Mouse (Mus musculus): ENCODE data around the gene Ppp1r12a. TPM values are rescaled to one million over a fixed set of nuclear protein-coding genes. Genes with fewer than 3 reads are reported as not detected.

The Ppp1r12a gene
- polyA plus RNA-seq, 1 experiment from 2014 or later: 39.6 TPM

GRCm38 (mm10) chr10:108163451-108163850, 1.5 kb downstream of the Ppp1r12a start:
- DNase-seq: no peak
- 0 out of 2 replicates have a peak overlapping the region, but pooled peaks have one; percentile 41 for H3K27ac ChIP-seq
- H3K9me3 ChIP-seq (replicated peaks): no peaks in the 10 kb centered on the region
- H3K4me3 ChIP-seq (replicated peaks): peak overlapping the region; percentile 99
- peaks cover 42% of the 10 kb centered on the region for H3K4me1 ChIP-seq (replicated peaks)
- no peaks in the 10 kb centered on the region for H3K27me3 ChIP-seq
- H3K36me3 ChIP-seq: 0 out of 2 replicates have a peak, but pooled peaks cover 4% of the 10 kb centered on the region
- H3K4me2 ChIP-seq: peak overlapping the region; percentile 84
- no peak for ATAC-seq (ENCODE audit: low read depth)
- peak overlapping the region; percentile 100 for H3K9ac ChIP-seq
- 26% methylated on average over 3 of the region's 3 CpGs for WGBS (ENCODE audit: insufficient replicate concordance)

DNA sequence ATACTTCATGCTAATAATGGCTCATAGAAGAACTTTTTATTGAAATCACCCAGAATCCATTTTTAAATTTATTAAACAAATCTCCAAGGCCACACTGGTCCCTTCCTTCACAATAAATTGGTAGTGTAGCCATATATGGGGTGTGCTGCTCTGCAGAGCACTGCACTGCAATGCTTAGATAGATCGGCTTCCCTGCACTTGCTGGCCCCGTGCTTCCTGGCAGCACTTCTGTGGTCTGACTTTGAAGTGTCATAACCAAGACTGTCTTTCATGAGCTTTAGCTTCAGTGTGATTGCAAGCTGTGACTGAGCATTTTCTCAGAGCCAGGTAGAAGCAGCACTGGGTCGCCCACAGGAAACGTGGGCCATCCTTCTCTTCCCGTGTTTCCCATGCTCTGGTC, 5.8 kb downstream of the Ppp1r12a start:
- ATAC-seq (ENCODE audit: low read depth) (peak; percentile 67), DNase-seq (no peak)
- H3K4me3 ChIP-seq (replicated peaks): no peak overlapping the region
- no peak overlapping the region for H3K9ac ChIP-seq
- 20% methylated on average over 5 of the region's 5 CpGs for WGBS (ENCODE audit: insufficient replicate concordance)
- H3K36me3 ChIP-seq: 0 out of 2 replicates have a peak, but pooled peaks cover 4% of the 10 kb centered on the region
- H3K27me3 ChIP-seq: no peaks in the 10 kb centered on the region
- peak overlapping the region; percentile 20; the same call in 1 of the 2 replicates for H3K27ac ChIP-seq
- peaks cover 56% of the 10 kb centered on the region for H3K4me1 ChIP-seq (replicated peaks)
- H3K9me3 ChIP-seq (replicated peaks): no peaks in the 10 kb centered on the region
- no peak overlapping the region for H3K4me2 ChIP-seq

GRCm38 (mm10) chr10:108170818-108171217, 8.8 kb downstream of the Ppp1r12a start:
- Histone ChIP-seq H3K9me3 (replicated peaks) (no peaks in the 10 kb centered on the region), H3K4me1 (replicated peaks) (peaks cover 61% of the 10 kb centered on the region), H3K27me3 (no peaks in the 10 kb centered on the region), H3K27ac (no peak overlapping the region), H3K4me3 (replicated peaks) (no peak overlapping the region), H3K9ac (no peak overlapping the region), H3K36me3 (no peaks in the 10 kb centered on the region), H3K4me2 (no peak overlapping the region)
- WGBS (ENCODE audit: insufficient replicate concordance): 66% methylated on average over 3 of the region's 3 CpGs
- DNase-seq (no peak), ATAC-seq (ENCODE audit: low read depth) (no peak)

- Histone ChIP-seq H3K27ac (no peak overlapping the region), H3K4me1 (replicated peaks) (peaks cover 63% of the 10 kb centered on the region), H3K27me3 (no peaks in the 10 kb centered on the region), H3K36me3 (no peaks in the 10 kb centered on the region), H3K9ac (no peak overlapping the region), H3K4me2 (no peak overlapping the region), H3K9me3 (replicated peaks) (no peaks in the 10 kb centered on the region), H3K4me3 (replicated peaks) (no peak overlapping the region)
- WGBS (ENCODE audit: insufficient replicate concordance): 44% methylated on average over 3 of the region's 3 CpGs
- DNase-seq (no peak), ATAC-seq (ENCODE audit: low read depth) (no peak)
These were observed 9.6 kb downstream of the Ppp1r12a start for GRCm38 (mm10) chr10:108171637-108172036.

- Histone ChIP-seq H3K27me3 (no peaks in the 10 kb centered on the region), H3K9ac (peak overlapping the region; percentile 44; the same call in 1 of the 2 replicates), H3K27ac (peak overlapping the region; percentile 29; the same call in 1 of the 2 replicates), H3K4me2 (peak overlapping the region; percentile 13; the same call in 1 of the 2 replicates), H3K4me1 (replicated peaks) (peaks cover 66% of the 10 kb centered on the region), H3K9me3 (replicated peaks) (no peaks in the 10 kb centered on the region), H3K36me3 (no peaks in the 10 kb centered on the region), H3K4me3 (replicated peaks) (no peak overlapping the region)
- no peak for DNase-seq
- WGBS (ENCODE audit: insufficient replicate concordance): 38% methylated on average over 6 of the region's 6 CpGs
- ATAC-seq (ENCODE audit: low read depth): 0 out of 2 replicates have a peak, but pooled peaks have one; percentile 30
These were observed 11.0 kb downstream of the Ppp1r12a start for GRCm38 (mm10) chr10:108172817-108173563.

- H3K4me1 ChIP-seq (replicated peaks): peaks cover 73% of the 10 kb centered on the region
- H3K9ac ChIP-seq: no peak overlapping the region
- H3K36me3 ChIP-seq: no peaks in the 10 kb centered on the region
- DNase-seq (peak; percentile 47), ATAC-seq (ENCODE audit: low read depth) (peak; percentile 84)
- H3K27me3 ChIP-seq: no peaks in the 10 kb centered on the region
- no peaks in the 10 kb centered on the region for H3K9me3 ChIP-seq (replicated peaks)
- peak overlapping the region; percentile 48 for H3K27ac ChIP-seq
- H3K4me3 ChIP-seq (replicated peaks): no peak overlapping the region
- H3K4me2 ChIP-seq: no peak overlapping the region; the same call in 1 of the 2 replicates
- 23% methylated on average over 5 of the region's 5 CpGs for WGBS (ENCODE audit: insufficient replicate concordance)
These were observed 12.1 kb downstream of the Ppp1r12a start for GRCm38 (mm10) chr10:108174107-108174506.

DNA sequence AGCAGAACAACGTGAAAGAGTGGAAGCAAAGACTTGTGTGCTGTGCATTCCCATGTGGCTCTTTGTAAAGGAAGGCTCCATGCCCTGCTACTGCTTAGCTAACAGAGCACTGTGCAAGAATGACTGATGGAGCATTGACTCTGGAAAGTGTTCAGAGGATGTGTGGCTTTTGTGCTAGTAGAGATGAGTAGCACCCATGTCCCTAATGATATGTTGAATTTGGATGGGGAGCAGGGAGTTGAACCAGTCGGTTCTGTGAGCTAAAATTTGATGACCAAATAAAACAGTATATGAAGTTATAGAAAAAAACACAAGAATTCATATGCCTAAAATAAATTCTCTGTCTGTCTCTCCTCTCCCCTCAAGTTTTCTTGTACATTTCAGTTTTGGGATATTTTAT, 13.9 kb downstream of the Ppp1r12a start:
- Histone ChIP-seq H3K9ac (no peak overlapping the region), H3K27me3 (no peaks in the 10 kb centered on the region), H3K4me3 (replicated peaks) (no peak overlapping the region), H3K9me3 (replicated peaks) (no peaks in the 10 kb centered on the region), H3K4me1 (replicated peaks) (peaks cover 77% of the 10 kb centered on the region), H3K27ac (no peak overlapping the region), H3K4me2 (no peak overlapping the region), H3K36me3 (no peaks in the 10 kb centered on the region)
- no peak for ATAC-seq (ENCODE audit: low read depth)
- no peak for DNase-seq
- 56% methylated on average over 2 of the region's 2 CpGs for WGBS (ENCODE audit: insufficient replicate concordance)

DNA sequence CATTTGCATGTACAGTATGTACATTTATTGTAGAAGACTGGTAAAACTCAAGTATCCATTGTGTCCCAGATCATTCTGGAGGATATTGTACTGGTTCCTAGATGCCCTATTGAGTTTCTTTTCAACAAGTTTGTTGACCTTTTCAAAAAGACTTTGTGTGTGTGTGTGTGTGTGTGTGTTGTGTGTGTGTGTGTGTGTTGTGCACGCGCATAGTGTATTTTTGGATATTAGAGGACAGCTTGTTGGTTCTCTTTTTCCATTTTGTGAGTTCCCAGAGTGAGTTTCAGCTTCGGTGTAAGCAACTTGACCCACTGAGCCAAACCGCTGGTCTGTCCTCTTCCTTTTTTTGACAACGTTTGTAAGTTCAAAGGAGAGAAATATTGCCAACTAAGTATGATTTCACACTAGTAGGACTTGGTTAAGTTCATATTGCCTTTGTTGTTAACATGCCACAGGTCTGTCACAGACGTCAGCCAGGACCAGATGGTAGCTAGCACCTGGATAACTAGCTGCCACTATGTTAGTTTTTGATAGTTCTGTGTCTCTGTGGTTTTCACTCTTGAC, 16.4 kb downstream of the Ppp1r12a start:
- Histone ChIP-seq H3K9me3 (replicated peaks) (no peaks in the 10 kb centered on the region), H3K9ac (no peak overlapping the region), H3K27ac (no peak overlapping the region), H3K36me3 (no peaks in the 10 kb centered on the region), H3K4me1 (replicated peaks) (peaks cover 72% of the 10 kb centered on the region), H3K4me2 (no peak overlapping the region), H3K27me3 (no peaks in the 10 kb centered on the region), H3K4me3 (replicated peaks) (no peak overlapping the region)
- DNase-seq: no peak
- no peak for ATAC-seq (ENCODE audit: low read depth)
- 48% methylated on average over 6 of the region's 6 CpGs for WGBS (ENCODE audit: insufficient replicate concordance)

DNA sequence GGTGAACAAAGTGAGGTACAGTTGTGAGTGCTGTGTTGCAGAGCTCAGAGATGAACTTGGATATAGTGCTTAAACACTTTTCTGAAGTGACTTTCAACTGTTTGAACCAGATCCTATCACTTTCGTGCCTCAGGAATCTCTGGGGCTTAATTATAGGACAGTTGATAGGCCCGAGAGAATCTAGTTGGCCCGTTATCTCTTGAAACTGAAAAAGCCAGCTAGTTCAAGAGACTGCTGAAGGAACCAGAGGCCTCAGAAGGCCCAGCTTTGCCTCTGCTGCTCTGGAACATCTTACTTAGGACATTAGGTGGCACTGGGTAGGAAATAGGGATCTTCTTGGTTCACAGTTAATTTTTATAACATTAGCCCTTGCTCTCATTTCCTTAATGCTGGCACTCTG, 17.4 kb downstream of the Ppp1r12a start:
- H3K27ac ChIP-seq: 0 out of 2 replicates have a peak overlapping the region, but pooled peaks have one; percentile 23
- WGBS (ENCODE audit: insufficient replicate concordance): 7% methylated on average over 3 of the region's 3 CpGs
- H3K4me1 ChIP-seq (replicated peaks): peaks cover 64% of the 10 kb centered on the region
- DNase-seq (no peak), ATAC-seq (ENCODE audit: low read depth) (peak; percentile 64; the same call in 1 of the 2 replicates)
- H3K9ac ChIP-seq: no peak overlapping the region
- no peak overlapping the region for H3K4me3 ChIP-seq (replicated peaks)
- 0 out of 2 replicates have a peak overlapping the region, but pooled peaks have one; percentile 8 for H3K4me2 ChIP-seq
- H3K27me3 ChIP-seq: no peaks in the 10 kb centered on the region
- no peaks in the 10 kb centered on the region for H3K36me3 ChIP-seq
- H3K9me3 ChIP-seq (replicated peaks): no peaks in the 10 kb centered on the region

DNA sequence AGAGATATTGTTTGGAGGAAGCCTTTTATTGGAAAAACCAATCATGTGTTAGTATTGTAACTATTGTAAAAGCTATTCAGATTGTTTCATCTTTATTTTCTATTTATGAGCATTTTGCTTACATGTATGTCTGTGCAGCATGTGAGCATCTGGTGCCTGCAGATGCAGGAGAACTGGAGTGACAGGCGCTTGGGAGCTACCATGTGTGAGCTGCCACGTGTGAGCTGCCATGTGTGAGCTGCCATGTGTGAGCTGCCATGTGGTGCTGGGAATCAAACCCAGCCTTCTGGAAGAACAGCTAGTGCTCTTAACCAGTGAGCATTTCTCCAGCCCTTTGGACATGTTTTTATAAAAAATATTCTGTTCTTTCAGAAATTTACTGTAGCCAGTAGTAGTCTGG, 18.3 kb downstream of the Ppp1r12a start:
- WGBS (ENCODE audit: insufficient replicate concordance): 76% methylated on average over 2 of the region's 2 CpGs
- H3K4me3 ChIP-seq (replicated peaks): no peak overlapping the region
- no peaks in the 10 kb centered on the region for H3K9me3 ChIP-seq (replicated peaks)
- H3K27me3 ChIP-seq: no peaks in the 10 kb centered on the region
- DNase-seq (no peak), ATAC-seq (ENCODE audit: low read depth) (no peak)
- no peak overlapping the region for H3K4me2 ChIP-seq
- peaks cover 64% of the 10 kb centered on the region for H3K4me1 ChIP-seq (replicated peaks)
- no peak overlapping the region for H3K9ac ChIP-seq
- H3K27ac ChIP-seq: no peak overlapping the region
- no peaks in the 10 kb centered on the region for H3K36me3 ChIP-seq

- H3K4me1 ChIP-seq (replicated peaks): peaks cover 57% of the 10 kb centered on the region
- H3K27me3 ChIP-seq: no peaks in the 10 kb centered on the region
- no peak overlapping the region for H3K4me2 ChIP-seq
- H3K36me3 ChIP-seq: no peaks in the 10 kb centered on the region
- H3K27ac ChIP-seq: no peak overlapping the region
- no peak overlapping the region for H3K9ac ChIP-seq
- no peaks in the 10 kb centered on the region for H3K9me3 ChIP-seq (replicated peaks)
- WGBS (ENCODE audit: insufficient replicate concordance): 72% methylated on average over 3 of the region's 3 CpGs
- ATAC-seq (ENCODE audit: low read depth): no peak
- no peak for DNase-seq
- no peak overlapping the region for H3K4me3 ChIP-seq (replicated peaks)
These were observed 19.9 kb downstream of the Ppp1r12a start for GRCm38 (mm10) chr10:108181893-108182292.
